Mouse (Mus musculus): ENCODE data around the gene Ajap1.

Gene Ajap1

GRCm38 (mm10) chr4:153453496-153453895 lies 29.1 kb downstream of the Ajap1 start:
- no peak for DNase-seq (ENCODE audit: low spot score in 2 of 2)

GRCm38 (mm10) chr4:153451516-153451915 lies 31.1 kb downstream of the Ajap1 start:
- no peak for DNase-seq (ENCODE audit: low spot score in 2 of 2)

DNA sequence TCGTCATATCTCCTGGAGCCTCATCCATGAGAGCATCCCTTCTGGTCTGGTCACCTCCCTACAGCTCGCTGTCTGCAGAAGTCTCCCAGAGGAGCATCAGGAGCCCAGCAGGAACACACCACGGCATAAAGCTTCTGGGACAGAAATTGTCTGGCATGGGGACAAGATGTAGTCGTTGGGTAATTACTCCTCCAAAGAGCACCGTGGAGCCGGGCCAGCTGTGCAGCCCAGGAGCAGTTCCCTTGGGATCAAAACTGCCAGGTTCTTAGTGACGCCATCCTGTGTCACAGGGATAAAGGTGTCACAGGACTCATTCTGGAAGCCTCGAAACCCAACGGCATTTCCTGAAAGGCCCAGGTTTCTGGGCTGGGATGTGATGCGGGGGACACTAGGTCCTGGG lies 40.1 kb downstream of the Ajap1 start:
- no peak for DNase-seq (ENCODE audit: low spot score in 2 of 2)

DNA sequence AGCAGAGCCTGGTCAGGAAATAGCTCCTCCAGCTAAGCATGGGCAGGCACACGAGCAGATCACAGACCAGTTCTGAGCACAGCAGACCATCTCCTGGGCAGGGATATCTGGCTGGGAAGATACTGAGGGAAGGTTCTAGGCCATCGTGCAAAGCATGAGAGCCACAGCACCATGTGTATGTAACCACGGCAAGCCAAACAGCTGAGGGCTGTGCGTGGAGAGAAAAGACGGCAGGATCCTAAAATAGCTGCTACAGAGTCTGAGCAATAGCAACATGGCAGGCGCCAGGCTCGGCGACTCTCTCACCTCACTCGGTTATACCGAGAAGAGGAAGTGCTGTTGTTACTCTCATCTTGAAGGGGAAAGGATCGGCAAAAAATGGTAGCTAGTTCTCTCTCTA lies 42.7 kb downstream of the Ajap1 start:
- no peak for DNase-seq (ENCODE audit: low spot score in 2 of 2)

DNA sequence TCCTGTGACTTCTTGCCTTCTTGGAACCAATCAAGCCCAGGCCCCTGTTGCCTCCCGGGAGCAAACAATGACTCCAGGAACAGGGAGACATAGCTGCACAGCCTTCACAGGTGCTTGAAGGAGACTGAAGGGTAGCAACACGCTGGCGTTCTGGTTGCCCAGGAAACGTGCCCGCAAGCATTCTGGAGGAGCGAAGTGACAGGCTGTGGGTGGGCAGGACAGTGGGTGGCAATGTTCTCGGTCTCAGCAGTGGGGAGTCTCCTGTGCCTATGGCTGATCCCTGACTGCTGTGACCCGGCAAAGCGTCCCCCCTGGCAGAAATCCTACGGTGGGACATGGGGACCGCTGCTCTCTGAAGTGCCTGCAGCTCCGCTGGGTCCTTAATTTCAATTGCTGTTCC lies 43.6 kb downstream of the Ajap1 start:
- DNase-seq (ENCODE audit: low spot score in 2 of 2): no peak

DNA sequence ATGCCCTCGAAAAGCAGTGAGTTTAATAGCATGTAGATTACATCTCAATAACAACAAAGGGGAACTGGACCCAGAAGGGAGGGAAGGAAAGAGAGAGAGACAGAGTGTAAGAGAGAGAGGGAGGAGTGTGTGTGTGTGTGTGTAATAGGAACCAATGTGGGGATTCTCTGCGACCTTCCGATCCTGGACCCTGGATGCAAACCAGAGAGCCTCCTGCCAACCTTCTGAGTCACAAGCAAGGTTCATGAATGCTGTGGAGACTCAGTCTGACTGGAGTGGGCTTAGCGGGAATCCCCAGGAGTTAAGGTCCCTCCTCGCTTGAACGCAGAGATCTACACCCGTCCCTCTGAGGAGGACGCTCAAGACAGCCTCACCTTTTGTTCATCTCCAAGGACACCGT lies 45.4 kb downstream of the Ajap1 start:
- DNase-seq (ENCODE audit: low spot score in 2 of 2): no peak

GRCm38 (mm10) chr4:153435917-153436316 lies 46.7 kb downstream of the Ajap1 start:
- DNase-seq (ENCODE audit: low spot score in 2 of 2): no peak

DNA sequence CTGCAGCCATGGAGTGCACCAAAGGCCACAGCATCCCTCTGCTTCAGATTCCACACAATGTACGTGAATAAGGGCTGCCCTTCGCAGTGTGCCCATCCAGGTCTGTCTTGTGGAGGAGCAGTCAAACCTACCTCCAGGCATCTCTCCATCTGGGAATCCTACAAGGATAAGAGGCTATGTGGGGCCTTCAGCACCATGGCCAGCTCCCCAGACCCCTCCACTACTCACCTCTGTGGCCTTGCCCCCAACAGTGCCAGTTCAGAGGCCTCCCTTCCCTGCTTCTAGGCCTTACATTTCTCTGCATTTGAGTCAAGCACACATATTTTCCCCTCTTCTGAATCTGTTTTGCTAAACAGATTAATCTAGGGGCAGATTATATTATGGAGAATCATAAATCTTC lies 52.6 kb downstream of the Ajap1 start:
- DNase-seq (ENCODE audit: low spot score in 2 of 2): no peak

DNA sequence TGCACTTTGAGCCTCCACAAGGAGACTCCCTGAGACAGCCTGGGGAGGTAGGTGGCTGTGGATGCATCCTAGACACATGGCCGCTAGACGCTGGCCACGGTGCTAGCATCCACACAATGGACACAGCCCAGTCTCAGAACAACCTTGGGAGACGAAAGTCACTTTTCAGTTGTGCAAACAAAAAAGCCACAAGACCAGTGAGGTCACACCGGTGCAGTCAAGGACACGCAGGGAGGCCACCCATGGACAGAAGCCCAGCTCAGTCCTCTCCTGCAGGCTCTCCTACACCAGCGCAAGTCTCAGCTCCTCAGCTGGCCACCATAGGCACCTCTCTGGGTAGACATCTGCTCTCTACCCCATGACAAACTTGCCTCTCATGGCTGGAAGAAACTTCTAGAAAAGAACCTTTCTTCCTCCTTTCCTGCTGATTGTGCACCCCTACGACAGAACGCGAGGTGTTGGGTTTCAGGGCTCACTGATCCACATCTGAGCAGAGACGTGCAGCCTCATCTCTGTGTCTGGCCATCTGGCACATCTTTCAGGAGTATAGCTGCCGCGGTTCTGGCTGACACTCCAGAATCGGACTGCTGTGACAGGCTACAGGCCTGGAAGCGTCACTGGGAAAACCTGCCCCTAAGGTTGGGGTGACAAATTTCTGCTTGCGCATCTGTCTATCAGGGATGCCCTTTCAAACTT lies 56.5 kb downstream of the Ajap1 start:
- no peak for DNase-seq (ENCODE audit: low spot score in 2 of 2)

DNA sequence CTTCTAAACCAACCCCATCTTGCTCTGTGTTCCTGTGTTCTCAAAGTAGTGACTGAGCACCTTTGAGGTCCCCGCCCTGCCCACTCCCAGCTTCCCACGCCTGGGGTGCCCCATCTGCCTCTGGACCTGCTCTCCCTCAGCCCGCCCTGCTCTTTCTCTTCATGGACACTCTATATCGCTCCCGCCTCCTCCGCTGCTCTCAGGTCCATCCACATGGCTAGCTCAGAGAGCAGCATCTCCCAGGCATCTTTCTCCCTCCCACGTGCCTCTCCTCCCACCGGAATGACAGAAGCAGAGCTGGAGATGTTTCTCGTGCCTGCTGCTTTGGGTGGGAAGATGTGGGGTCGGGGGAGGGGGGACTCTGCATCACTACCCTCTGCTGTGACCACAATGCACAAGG lies 58.3 kb downstream of the Ajap1 start:
- no peak for DNase-seq (ENCODE audit: low spot score in 2 of 2)

DNA sequence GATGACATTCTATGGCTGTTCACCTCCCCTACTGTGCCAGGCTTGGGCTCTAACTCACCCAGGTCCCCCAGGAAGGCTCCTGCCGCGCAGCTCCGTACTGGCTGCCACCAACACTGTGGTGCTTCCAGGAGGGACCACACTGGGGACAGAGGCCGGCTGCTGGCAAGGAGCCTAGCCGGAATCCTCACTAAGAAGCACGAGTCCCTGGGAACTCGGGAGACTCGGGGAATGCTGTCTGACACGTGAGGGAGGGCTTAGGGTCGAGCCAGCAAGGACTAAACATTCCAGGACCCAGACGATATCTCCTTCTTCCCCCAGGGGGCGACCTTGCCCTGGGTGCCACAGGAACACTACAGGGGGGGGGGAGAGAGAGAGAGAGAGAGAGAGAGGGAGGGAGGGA lies 64.7 kb downstream of the Ajap1 start:
- no peak for DNase-seq (ENCODE audit: low spot score in 2 of 2)

GRCm38 (mm10) chr4:153417164-153417896 lies 65.3 kb downstream of the Ajap1 start:
- no peak for DNase-seq (ENCODE audit: low spot score in 2 of 2)

GRCm38 (mm10) chr4:153416111-153416510 lies 66.5 kb downstream of the Ajap1 start:
- no peak for DNase-seq (ENCODE audit: low spot score in 2 of 2)

GRCm38 (mm10) chr4:153398421-153398820 lies 84.2 kb downstream of the Ajap1 start:
- DNase-seq (ENCODE audit: low spot score in 2 of 2): no peak

DNA sequence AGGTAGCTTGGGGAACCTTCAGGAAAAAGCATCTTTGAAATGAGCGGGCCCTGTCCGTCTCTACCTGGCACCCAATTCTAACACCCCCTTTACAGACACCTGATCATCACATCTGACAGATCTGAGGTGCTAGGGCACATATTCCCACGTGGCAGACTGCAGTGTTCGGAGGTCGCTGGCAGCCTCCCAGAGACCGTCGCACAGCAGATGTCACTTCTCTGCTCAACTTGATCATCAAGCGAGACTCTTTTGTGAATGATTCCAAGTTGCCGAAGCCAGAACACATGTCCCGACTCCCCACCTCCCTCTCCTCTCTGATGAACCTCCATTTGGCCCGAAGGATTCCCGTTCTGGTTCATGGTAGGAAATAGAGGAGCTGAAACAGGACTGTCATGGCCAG lies 95.1 kb downstream of the Ajap1 start:
- DNase-seq (ENCODE audit: low spot score in 2 of 2): no peak

DNA sequence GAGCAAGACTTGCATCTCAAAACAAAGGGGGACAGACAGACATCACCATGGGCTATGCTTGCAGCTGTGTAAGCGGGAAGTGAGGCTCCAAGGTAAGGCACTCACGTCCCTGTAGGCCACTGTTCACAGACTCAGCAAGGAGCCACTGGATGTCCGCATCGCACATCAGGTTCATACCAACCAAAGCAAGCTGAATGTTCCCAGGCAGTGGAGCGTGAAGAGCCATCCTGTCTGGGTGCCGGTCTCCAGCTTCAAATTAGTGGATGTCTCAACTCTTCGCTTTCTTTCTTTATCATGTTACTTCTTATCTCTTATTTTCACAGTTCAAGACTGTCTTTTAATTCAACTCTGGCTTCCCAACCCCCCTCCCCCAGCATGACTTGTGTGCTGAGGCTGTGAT lies 101.2 kb downstream of the Ajap1 start:
- DNase-seq (ENCODE audit: low spot score in 2 of 2): no peak

GRCm38 (mm10) chr4:153380885-153381284 lies 101.7 kb downstream of the Ajap1 start:
- DNase-seq (ENCODE audit: low spot score in 2 of 2): no peak

DNA sequence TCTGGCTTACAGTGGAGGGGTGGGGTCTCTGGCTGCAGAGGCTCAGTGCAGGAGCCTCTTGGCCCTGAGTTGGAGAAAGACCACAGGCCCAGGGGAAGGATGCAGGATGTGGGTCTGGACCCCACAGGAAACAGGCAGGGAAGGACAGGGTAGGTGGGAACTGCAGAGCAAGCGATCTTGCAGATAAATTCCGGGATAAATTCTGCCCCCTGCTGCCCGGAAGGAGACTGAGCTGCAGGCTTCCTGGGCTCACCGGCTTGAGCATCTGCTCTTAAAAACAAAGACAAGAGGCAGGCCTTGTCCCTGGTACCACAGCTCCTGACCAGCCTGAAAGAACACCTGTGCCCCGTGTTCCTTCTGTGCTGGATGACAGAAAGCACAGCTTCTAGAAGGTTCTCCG lies 104.6 kb downstream of the Ajap1 start:
- no peak for DNase-seq (ENCODE audit: low spot score in 2 of 2)

DNA sequence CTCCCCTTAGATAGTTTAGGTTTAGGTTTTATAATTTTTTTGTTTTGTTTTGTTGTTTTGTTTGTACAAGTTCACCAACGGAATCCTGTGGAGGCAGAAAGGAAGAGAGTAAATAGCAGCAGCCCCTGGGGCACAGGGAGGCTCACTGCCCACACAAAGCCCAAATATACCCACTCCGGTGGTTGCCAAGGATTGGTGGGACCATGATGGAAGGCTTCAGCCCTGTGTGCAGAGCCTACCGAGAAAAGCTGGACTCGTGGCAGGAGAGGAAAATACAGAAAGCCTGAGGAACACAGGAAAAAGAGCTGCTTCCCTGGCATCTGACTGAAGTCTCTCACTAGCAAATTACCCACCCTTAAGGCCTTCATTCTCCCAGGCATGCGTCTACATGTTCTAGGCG lies 108.4 kb downstream of the Ajap1 start:
- no peak for DNase-seq (ENCODE audit: low spot score in 2 of 2)

GRCm38 (mm10) chr4:153373125-153373524 lies 109.5 kb downstream of the Ajap1 start:
- DNase-seq (ENCODE audit: low spot score in 2 of 2): no peak

- no peak for DNase-seq (ENCODE audit: low spot score in 2 of 2)
Measured at GRCm38 (mm10) chr4:153368620-153369159, 113.9 kb downstream of the Ajap1 start.

- no peak for DNase-seq (ENCODE audit: low spot score in 2 of 2)
Measured at GRCm38 (mm10) chr4:153360868-153361545, 121.6 kb downstream of the Ajap1 start.

DNA sequence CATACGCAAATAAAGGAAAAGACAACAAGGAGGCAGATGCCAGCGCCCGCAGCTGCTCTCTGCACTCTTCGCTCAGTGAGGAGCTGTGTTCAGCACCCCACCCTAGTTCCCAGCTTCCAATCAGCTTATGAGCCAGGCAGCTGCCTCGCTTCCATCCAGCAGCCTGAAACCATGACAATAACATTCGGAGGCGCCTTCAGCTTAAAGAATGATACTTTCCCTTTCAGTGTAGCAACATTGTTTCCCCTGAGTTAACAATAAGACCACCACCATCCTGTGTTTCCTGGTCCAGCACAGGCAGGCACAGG lies 124.4 kb downstream of the Ajap1 start:
- no peak for DNase-seq (ENCODE audit: low spot score in 2 of 2)

Data from spleen, postnatal 4 days (tissue).